Mouse (Mus musculus) embryonic facial prominence, embryonic 11.5 days (tissue): ENCODE measurements around the gene Pam. TPM values are rescaled to one million over a fixed set of nuclear protein-coding genes. Genes with fewer than 3 reads are reported as not detected.

Experiments used
- ATAC-seq: fragments of 200-750 bp; cut with Nextera tagmentation; replicated peaks from 2 replicates; pipeline ENCODE4 v1.8.0; 2017; ENCODE audit warnings: low read depth; ENCODE audit not compliant: insufficient number of reproducible peaks, low FRiP score, low TSS enrichment
- DNase-seq: peaks from one replicate; pipeline ENCODE4 v3.0.0-alpha.2; 2015; ENCODE audit warnings: low spot score
- H3K27ac ChIP-seq: fragments of 300-500 bp; sonication (generic); replicated peaks from 2 replicates; pipeline ENCODE4 v1.5.1; 2014; ENCODE audit warnings: mild to moderate bottlenecking, low read depth, low read length, control low read depth
- H3K27me3 ChIP-seq: fragments of 300-500 bp; sonication (generic); 2 replicates; pipeline ENCODE4 v1.6.1; 2014; ENCODE audit warnings: mild to moderate bottlenecking, low read length, moderate library complexity, mixed read lengths; ENCODE audit not compliant: control insufficient read depth, insufficient read depth
- H3K36me3 ChIP-seq: fragments of 300-500 bp; sonication (generic); replicated peaks from 2 replicates; pipeline ENCODE4 v1.6.1; 2014; ENCODE audit warnings: low read depth, mild to moderate bottlenecking, low read length, moderate library complexity, mixed read lengths; ENCODE audit not compliant: control insufficient read depth, insufficient read depth
- H3K4me1 ChIP-seq: fragments of 300-500 bp; sonication (generic); 2 replicates; pipeline ENCODE4 v1.6.1; 2014; ENCODE audit warnings: low read length, mixed read lengths; ENCODE audit not compliant: control insufficient read depth, insufficient read depth
- H3K4me2 ChIP-seq: fragments of 300-500 bp; sonication (generic); 2 replicates; pipeline ENCODE4 v1.6.1; 2014; ENCODE audit warnings: low read depth, mild to moderate bottlenecking, control low read depth, low read length, moderate library complexity
- H3K4me3 ChIP-seq: fragments of 300-500 bp; sonication (generic); 2 replicates; pipeline ENCODE4 v1.5.1; 2014; ENCODE audit warnings: low read depth, low read length, control low read depth
- H3K9ac ChIP-seq: fragments of 300-500 bp; sonication (generic); replicated peaks from 2 replicates; pipeline ENCODE4 v1.6.1; 2014; ENCODE audit warnings: mild to moderate bottlenecking, control low read depth, low read length
- H3K9me3 ChIP-seq: fragments of 300-500 bp; sonication (generic); replicated peaks from 2 replicates; pipeline ENCODE4 v1.6.1; 2016; ENCODE audit warnings: mild to moderate bottlenecking, low read length, inconsistent platforms, mixed read lengths; ENCODE audit not compliant: control insufficient read depth
- WGBS: fragments of 180-500 bp; shearing (Covaris S2); extraction: QIAGEN DNeasy Blood & Tissue Kit; methylation state at CpG from one replicate; pipeline ENCODE4 v1.1.7; 2014; 5-methylcytosine and 5-hydroxymethylcytosine counted together
- polyA plus RNA-seq: library from polyadenylated mRNA; unstranded; fragments of >200 nt; fragmentation: Nextera tagmentation; extraction: Ambion mirVana; gene quantifications from 2 replicates; pipeline ENCODE4 v1.2.1, GENCODE M21; 2014

Gene Pam
- 17.1 and 22.3 TPM in 2 replicates for polyA plus RNA-seq

GRCm38 (mm10) chr1:98095246-98095990 lies at the start of gene Pam:
TSS of gene Pam (minus strand) at chr1:98095646.
- WGBS: under 1% methylated on average over 40 of the region's 82 CpGs
- Histone ChIP-seq H3K4me1 (no peaks in the 10 kb centered on the region), H3K27me3 (no peaks in the 10 kb centered on the region), H3K9me3 (no peaks in the 10 kb centered on the region), H3K4me3 (peak within 1 kb of the TSS; percentile 69), H3K9ac (peak within 1 kb of the TSS; percentile 78), H3K36me3 (no peaks in the 10 kb centered on the region), H3K4me2 (peak within 1 kb of the TSS; percentile 78), H3K27ac (peak within 1 kb of the TSS; percentile 25)
- peak; percentile 93 for ATAC-seq
- DNase-seq: peak; percentile 83

GRCm38 (mm10) chr1:98144845-98145244 lies 49.4 kb upstream of the Pam start:
- H3K4me1 ChIP-seq: no peaks in the 10 kb centered on the region
- H3K9me3 ChIP-seq: no peaks in the 10 kb centered on the region
- ATAC-seq (no peak), DNase-seq (no peak)
- H3K27ac ChIP-seq: no peak overlapping the region
- no peak overlapping the region for H3K9ac ChIP-seq
- H3K4me2 ChIP-seq: no peak overlapping the region
- H3K4me3 ChIP-seq: no peak overlapping the region
- H3K27me3 ChIP-seq: no peaks in the 10 kb centered on the region
- no peaks in the 10 kb centered on the region for H3K36me3 ChIP-seq
- 86% methylated on average over 1 of the region's 1 CpGs for WGBS

GRCm38 (mm10) chr1:98131244-98131643 lies 35.8 kb upstream of the Pam start:
- no peak overlapping the region for H3K4me2 ChIP-seq
- no peak overlapping the region for H3K27ac ChIP-seq
- DNase-seq: no peak
- H3K36me3 ChIP-seq: no peaks in the 10 kb centered on the region
- WGBS: 76% methylated on average over 4 of the region's 4 CpGs
- H3K27me3 ChIP-seq: no peaks in the 10 kb centered on the region
- ATAC-seq: no peak
- H3K4me3 ChIP-seq: no peak overlapping the region
- no peaks in the 10 kb centered on the region for H3K4me1 ChIP-seq
- no peaks in the 10 kb centered on the region for H3K9me3 ChIP-seq
- no peak overlapping the region for H3K9ac ChIP-seq

- Histone ChIP-seq H3K36me3 (no peaks in the 10 kb centered on the region), H3K9ac (no peak overlapping the region), H3K4me2 (no peak overlapping the region), H3K9me3 (no peaks in the 10 kb centered on the region), H3K4me3 (no peak overlapping the region), H3K4me1 (no peaks in the 10 kb centered on the region), H3K27ac (no peak overlapping the region), H3K27me3 (no peaks in the 10 kb centered on the region)
- 90% methylated on average over 3 of the region's 3 CpGs for WGBS
- no peak for ATAC-seq
- DNase-seq: no peak
Measured at GRCm38 (mm10) chr1:98129561-98130347, 34.3 kb upstream of the Pam start.

- Histone ChIP-seq H3K36me3 (no peaks in the 10 kb centered on the region), H3K4me1 (no peaks in the 10 kb centered on the region), H3K27ac (no peak overlapping the region), H3K9me3 (no peaks in the 10 kb centered on the region), H3K27me3 (no peaks in the 10 kb centered on the region), H3K4me3 (no peak overlapping the region), H3K9ac (no peak overlapping the region), H3K4me2 (no peak overlapping the region)
- 71% methylated on average over 1 of the region's 1 CpGs for WGBS
- no peak for DNase-seq
- no peak for ATAC-seq
Measured at GRCm38 (mm10) chr1:98129111-98129510, 33.7 kb upstream of the Pam start.

- DNase-seq (no peak), ATAC-seq (no peak)
- Histone ChIP-seq H3K36me3 (no peaks in the 10 kb centered on the region), H3K4me2 (no peak overlapping the region), H3K4me3 (no peak overlapping the region), H3K9me3 (no peaks in the 10 kb centered on the region), H3K27ac (no peak overlapping the region), H3K4me1 (no peaks in the 10 kb centered on the region), H3K27me3 (no peaks in the 10 kb centered on the region), H3K9ac (no peak overlapping the region)
Measured at GRCm38 (mm10) chr1:98128338-98129096, 33.1 kb upstream of the Pam start.

GRCm38 (mm10) chr1:98126268-98126667 lies 30.8 kb upstream of the Pam start:
- Histone ChIP-seq H3K4me3 (no peak overlapping the region), H3K9ac (no peak overlapping the region), H3K4me1 (no peaks in the 10 kb centered on the region), H3K9me3 (no peaks in the 10 kb centered on the region), H3K27ac (no peak overlapping the region), H3K36me3 (no peaks in the 10 kb centered on the region), H3K27me3 (no peaks in the 10 kb centered on the region), H3K4me2 (no peak overlapping the region)
- ATAC-seq (no peak), DNase-seq (no peak)
- WGBS: 88% methylated on average over 3 of the region's 3 CpGs
